Mouse (Mus musculus): Measurements from ENCODE around the gene Cxcr2. TPM values are rescaled to one million over a fixed set of nuclear protein-coding genes. Genes with fewer than 3 reads are reported as not detected.

Gene Cxcr2
- polyA plus RNA-seq, 1 experiment, result 0.11 TPM

GRCm38 (mm10) chr1:74208941-74209340 is 55.2 kb downstream of the Cxcr2 start:
- 88% methylated on average over 8 of the region's 8 CpGs for WGBS
- TF ChIP-seq POLR2A (IDR thresholded peaks at IDR 0.05; ENCODE audit: low read depth, low read length) (no peak), CTCF (IDR thresholded peaks at IDR 0.05; ENCODE audit: extremely low read depth, insufficient read length, insufficient replicate concordance, low read depth, low read length) (no peak)
- Histone ChIP-seq H3K4me1 (ENCODE audit: control insufficient read depth, insufficient read depth, insufficient read length, low read length) (no peaks in the 10 kb centered on the region), H3K4me3 (ENCODE audit: low read depth, low read length) (no peak overlapping the region), H3K36me3 (ENCODE audit: control insufficient read depth, insufficient read depth, low read length) (no peaks in the 10 kb centered on the region), H3K27ac (ENCODE audit: insufficient read depth, low read depth, low read length) (no peak overlapping the region), H3K27me3 (ENCODE audit: control insufficient read depth, insufficient read depth, low read length) (no peaks in the 10 kb centered on the region)

Other genes with a start within 250 kb of the Cxcr2 start
- 79.6 and 87.0 TPM in 2 replicates for gene Tns1, start 29.5 kb upstream of the Cxcr2 start, polyA plus RNA-seq (2012; rRNA removed)
- 0.11 TPM in 1 of 2 replicates, not detected in the other for gene Rufy4, start 28.4 kb upstream of the Cxcr2 start, polyA plus RNA-seq (2012; rRNA removed)
- not detected in 2 replicates for gene Cxcr1, start 40.6 kb downstream of the Cxcr2 start, polyA plus RNA-seq (2012; rRNA removed)
- gene Arpc2, start 82.1 kb downstream of the Cxcr2 start, polyA plus RNA-seq (2012; rRNA removed), result 110 and 323 TPM in 2 replicates
- gene Gpbar1, start 124.6 kb downstream of the Cxcr2 start, polyA plus RNA-seq (2012; rRNA removed), result 1.8 and 3.1 TPM in 2 replicates
- 81.6 and 160 TPM in 2 replicates for gene Aamp, start 130.7 kb downstream of the Cxcr2 start, polyA plus RNA-seq (2012; rRNA removed)
- 36.9 and 62.6 TPM in 2 replicates for gene Pnkd, start 130.9 kb downstream of the Cxcr2 start, polyA plus RNA-seq (2012; rRNA removed)
- gene Tmbim1, start 151.6 kb downstream of the Cxcr2 start, polyA plus RNA-seq (2012; rRNA removed), result 497 and 689 TPM in 2 replicates
- 0.05 and 0.39 TPM in 2 replicates for gene Catip, start 208.1 kb downstream of the Cxcr2 start, polyA plus RNA-seq (2012; rRNA removed)
- gene Slc11a1, start 221.2 kb downstream of the Cxcr2 start, polyA plus RNA-seq (2012; rRNA removed), result 12.7 and 17.9 TPM in 2 replicates
- 58.4 and 177 TPM in 2 replicates for gene Ctdsp1, start 237.5 kb downstream of the Cxcr2 start, polyA plus RNA-seq (2012; rRNA removed)